In the genomic region with DNA sequence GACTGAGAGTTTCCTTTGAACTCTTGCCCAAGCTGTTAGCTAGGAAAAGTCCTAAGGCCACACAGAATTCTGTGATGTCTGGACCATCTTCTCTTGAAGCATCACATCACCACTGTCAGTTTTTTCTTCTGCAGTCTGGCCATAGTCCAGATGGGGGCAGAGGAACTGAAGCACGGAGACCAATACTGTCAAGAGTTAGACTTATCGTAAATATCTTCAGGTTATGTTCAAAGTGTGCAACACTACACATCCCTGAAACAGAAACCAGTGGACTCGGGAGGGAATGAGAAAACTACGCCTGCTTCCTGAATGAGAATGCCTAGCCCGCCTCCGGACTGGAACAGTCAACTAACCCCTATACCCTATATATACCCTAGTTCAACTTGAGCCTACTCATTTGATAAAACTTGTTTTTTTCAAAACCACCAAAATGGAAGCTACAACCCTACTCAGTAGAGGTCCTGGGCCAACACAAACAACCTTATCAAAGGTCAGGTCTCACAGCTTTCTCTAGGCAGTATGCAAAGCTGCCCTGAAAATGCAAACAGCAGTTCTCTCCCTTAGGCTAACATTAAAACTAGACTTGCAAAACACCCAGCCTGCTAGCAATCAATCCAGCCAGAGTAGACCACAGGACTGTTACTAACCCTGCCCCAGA, we compare ENCODE assay signal across 19 mouse cellular contexts. TPM values are rescaled to one million over a fixed set of nuclear protein-coding genes. Genes with fewer than 3 reads are reported as not detected.
DNase-seq lines count a peak whose midpoint lies in the region; ATAC-seq and TF ChIP-seq lines count a peak whose summit lies in the region.
"Had no signal": no experiment of that assay in that cellular context is flagged by ENCODE, and none has a peak within 500 bp of the region (broad histone marks: within the 10 kb centered on the region; RNA-seq: fewer than 3 reads in every experiment).

No protein-coding gene starts in this region.

- no peak for DNase-seq in kidney, adult 9 months
- DNase-seq in CH12.LX (ENCODE audit: extremely low read depth): no peak
- DNase-seq in heart, postnatal 36 days: no peak
- no peak for DNase-seq in frontal cortex, postnatal 25 days (ENCODE audit: low spot score in 2 of 2)
- DNase-seq: adrenal gland, adult 2 months; cerebellum, postnatal 14 days; gastrocnemius, postnatal 25 days; kidney, postnatal 36 days; layer of hippocampus, postnatal 36 days; thymus, adult 2 months had no signal

- H3K4me1 ChIP-seq in kidney, embryonic 16.5 days (ENCODE audit: insufficient read depth, low read length): peaks cover 31% of the 10 kb centered on the region; the same call in 1 of the 2 replicates
- H3K4me1 ChIP-seq in CH12.LX (ENCODE audit: control insufficient read depth in 1 of 2, insufficient read depth in 2 of 2): peaks cover 1 to 69% of the 10 kb centered on the region in 2 experiments
- no peaks in the 10 kb centered on the region for H3K4me1 ChIP-seq in intestine, embryonic 15.5 days (replicated peaks)
- H3K4me1 ChIP-seq in heart, embryonic 12.5 days (replicated peaks): peaks cover 11% of the 10 kb centered on the region

- intact Hi-C loops in heart, postnatal 36 days (cut with DNase I): no loop called here

- peak; percentile 25 for TF ChIP-seq RAD21 in CH12.LX (IDR thresholded peaks at IDR 0.05; ENCODE audit: low read depth, low read length)

- no peaks in the 10 kb centered on the region for H3K27me3 ChIP-seq in kidney, embryonic 16.5 days (ENCODE audit: insufficient read depth, low read length)
- no peaks in the 10 kb centered on the region for H3K27me3 ChIP-seq in CH12.LX (replicated peaks)
- H3K27me3 ChIP-seq in intestine, embryonic 15.5 days (replicated peaks): no peaks in the 10 kb centered on the region
- H3K27me3 ChIP-seq in heart, embryonic 12.5 days (replicated peaks): no peaks in the 10 kb centered on the region
- H3K27me3 ChIP-seq: heart, embryonic 13.5 days; neural tube, embryonic 13.5 days had no signal

- H3K27ac ChIP-seq in kidney, embryonic 16.5 days (ENCODE audit: low read length): peak overlapping the region; percentile 1; the same call in 1 of the 2 replicates
- H3K27ac ChIP-seq in CH12.LX (ENCODE audit: insufficient read depth, low read depth): no peak overlapping the region
- no peak overlapping the region for H3K27ac ChIP-seq in intestine, embryonic 15.5 days
- H3K27ac ChIP-seq in heart, embryonic 12.5 days (ENCODE audit: poor library complexity, severe bottlenecking): no peak overlapping the region
- H3K27ac ChIP-seq: heart, embryonic 13.5 days; limb, embryonic 10.5 days; macrophage; neural tube, embryonic 13.5 days had no signal

- peak in 1 of 2 experiments; percentile 46; a peak in 2 of 4 replicates for TF ChIP-seq CTCF in CH12.LX (conservative IDR thresholded peaks at IDR 0.05 in 1 of 2, IDR thresholded peaks at IDR 0.05 in 1 of 2; ENCODE audit: low read depth in 2 of 2, low read length in 2 of 2)

- in situ Hi-C loops in CH12.LX (cut with MboI; ENCODE audit: low pct_ligation_motif_present, low pct_unique_long_range_greater_than_20kb, low sequenced_read_pairs): no loop called here

- no peak overlapping the region for H3K4me2 ChIP-seq in kidney, embryonic 16.5 days (replicated peaks; ENCODE audit: low read depth, low read length)
- H3K4me2 ChIP-seq in CH12.LX (ENCODE audit: insufficient read depth, low read depth, poor library complexity, severe bottlenecking): no peak overlapping the region
- no peak overlapping the region for H3K4me2 ChIP-seq in intestine, embryonic 15.5 days (replicated peaks)
- no peak overlapping the region for H3K4me2 ChIP-seq in heart, embryonic 12.5 days
- H3K4me2 ChIP-seq: heart, embryonic 13.5 days; neural tube, embryonic 13.5 days had no signal

- H3K79me2 ChIP-seq in CH12.LX (replicated peaks; ENCODE audit: control insufficient read depth, extremely low read depth, insufficient read depth, poor library complexity, severe bottlenecking): peaks cover 11% of the 10 kb centered on the region; the same call in 1 of the 2 replicates

- peak; percentile 55 for ATAC-seq in kidney, embryonic 16.5 days (ENCODE audit: low FRiP score, low TSS enrichment)
- peak; percentile 61; the same call in 1 of the 2 replicates for ATAC-seq in intestine, embryonic 15.5 days
- ATAC-seq in neutrophil, adult 5-6 weeks (ENCODE audit: extremely low read depth, insufficient number of reproducible peaks, low FRiP score, poor library complexity, severe bottlenecking): 0 out of 2 replicates have a peak, but pooled peaks have one; percentile 13
- ATAC-seq in heart, embryonic 12.5 days (ENCODE audit: insufficient number of reproducible peaks, low FRiP score): no peak

- dilution Hi-C loops in CH12.LX (cut with MboI; ENCODE audit: extremely low pct_ligation_motif_present, extremely low pct_unique_long_range_greater_than_20kb, low sequenced_read_pairs): no loop called here

- no peaks in the 10 kb centered on the region for H3K9me3 ChIP-seq in kidney, embryonic 16.5 days (ENCODE audit: low read length)
- H3K9me3 ChIP-seq in CH12.LX (replicated peaks; ENCODE audit: low read length): no peaks in the 10 kb centered on the region
- no peaks in the 10 kb centered on the region for H3K9me3 ChIP-seq in intestine, embryonic 15.5 days
- H3K9me3 ChIP-seq in heart, embryonic 12.5 days (replicated peaks): no peaks in the 10 kb centered on the region
- H3K9me3 ChIP-seq: heart, embryonic 13.5 days; limb, embryonic 10.5 days; neural tube, embryonic 13.5 days had no signal

- H3K9ac ChIP-seq in kidney, embryonic 16.5 days (replicated peaks; ENCODE audit: low read length): no peak overlapping the region
- H3K9ac ChIP-seq in CH12.LX (ENCODE audit: insufficient read depth, low read depth): no peak overlapping the region
- no peak overlapping the region for H3K9ac ChIP-seq in intestine, embryonic 15.5 days
- no peak overlapping the region for H3K9ac ChIP-seq in heart, embryonic 12.5 days
- H3K9ac ChIP-seq: heart, embryonic 13.5 days; neural tube, embryonic 13.5 days had no signal

- no peak for TF ChIP-seq EP300 in CH12.LX (IDR thresholded peaks at IDR 0.05; ENCODE audit: low read length)

- 0 out of 2 replicates have a peak, but pooled peaks cover 3% of the 10 kb centered on the region for H3K36me3 ChIP-seq in kidney, embryonic 16.5 days (ENCODE audit: insufficient read depth, low read length)
- H3K36me3 ChIP-seq in CH12.LX (replicated peaks in 1 of 2; ENCODE audit: control insufficient read depth in 1 of 2, insufficient read depth in 1 of 2, low read length in 1 of 2): peaks cover 10 to 60% of the 10 kb centered on the region in 2 experiments
- H3K36me3 ChIP-seq in intestine, embryonic 15.5 days: no peaks in the 10 kb centered on the region
- H3K36me3 ChIP-seq in heart, embryonic 12.5 days: no peaks in the 10 kb centered on the region
- H3K36me3 ChIP-seq: neural tube, embryonic 13.5 days had no signal

- H3K4me3 ChIP-seq in kidney, embryonic 16.5 days (ENCODE audit: low read length): no peak overlapping the region
- no peak overlapping the region for H3K4me3 ChIP-seq in CH12.LX (replicated peaks in 1 of 3; ENCODE audit: low read depth in 2 of 3, low read length in 2 of 3, poor library complexity in 1 of 3)
- H3K4me3 ChIP-seq in intestine, embryonic 15.5 days (replicated peaks): no peak overlapping the region
- no peak overlapping the region for H3K4me3 ChIP-seq in heart, embryonic 12.5 days
- H3K4me3 ChIP-seq: erythroblast, embryonic 14.5 days; heart, embryonic 13.5 days; limb, embryonic 10.5 days; neural tube, embryonic 13.5 days had no signal

- no peak for TF ChIP-seq POLR2A in CH12.LX (IDR thresholded peaks at IDR 0.05; ENCODE audit: low read depth, low read length)

- WGBS in kidney, embryonic 16.5 days: 34% methylated on average over 6 of the region's 6 CpGs
- whole genome bisulfite sequencing in intestine, embryonic 15.5 days: 74% methylated on average over 6 of the region's 6 CpGs
- 72% methylated on average over 6 of the region's 6 CpGs for WGBS in heart, embryonic 12.5 days

TF ChIP-seq in CH12.LX, 34 proteins besides CTCF, POLR2A, EP300 and RAD21:
- TF ChIP-seq ZMIZ1 (IDR thresholded peaks at IDR 0.05; ENCODE audit: low read depth, low read length) (no peak), SMC3 (IDR thresholded peaks at IDR 0.05; ENCODE audit: low read depth, low read length) (peak; percentile 47)

RNA-seq across cellular contexts. Expression of a gene that starts 37.4 kb away (rescaled TPM):
- 33.5 and 35.1 TPM in 2 replicates for polyA plus RNA-seq in kidney, embryonic 16.5 days (2015; fragmentation: Nextera tagmentation; extraction: Ambion mirVana)
- 28.7 and 37.1 TPM in 2 replicates for total RNA-seq in CH12.LX (2012; rRNA removed)
- 29.4 and 32.7 TPM in 2 replicates for total RNA-seq in CH12.LX (2014; rRNA removed)
- 78.5 and 89.7 TPM in 2 replicates for polyA plus RNA-seq in CH12.LX (2012; ENCODE audit: insufficient read length, low read depth)
- polyA plus RNA-seq in intestine, embryonic 15.5 days (2015; fragmentation: Nextera tagmentation; extraction: Ambion mirVana): 26.1 and 32.0 TPM in 2 replicates
- 161 and 162 TPM in 2 replicates for total RNA-seq in neutrophil, adult 5-6 weeks (2017)
- polyA plus RNA-seq in heart, embryonic 12.5 days (2016; fragmentation: Nextera tagmentation; extraction: Ambion mirVana): 26.9 and 27.4 TPM in 2 replicates
- total RNA-seq in heart, postnatal 36 days (2021): 10 to 100 TPM; 25.5 to 26.1 TPM
